Mouse (Mus musculus) heart, postnatal 25 days (tissue): ENCODE data around the gene Gm9780. TPM values are rescaled to one million over a fixed set of nuclear protein-coding genes. Genes with fewer than 3 reads are reported as not detected.
"Not testable (repeated sequence)": the region's sequence is repeated elsewhere in the genome, so short reads cannot be mapped to it uniquely, and the experiment has no call there.

ENCODE experiments used
- DNase-seq: peaks from one replicate; pipeline ENCODE4 v3.0.0; 2022; ENCODE audit warnings: low spot score
- intact Hi-C: fragments of 180-260 bp; cut with DNase I; formaldehyde crosslinking; loops from one replicate; pipeline ENCODE4 v1.15.1; 2025
- total RNA-seq, 2 experiments: library from RNA; stranded (reverse); gene quantifications; 2 replicates each; pipeline ENCODE4 v1.2.3; 2021

The Gm9780 gene
- total RNA-seq, 2 experiments from 2014 or later: 21.3 to 30.8 TPM

- DNase-seq, intact Hi-C loops: not testable (repeated sequence)
Observed at GRCm38 (mm10) chr14:25978371-25979241, 63.9 kb downstream of the Gm9780 start, which contains the start of gene Duxbl1. Gene Duxbl1 (plus strand): TSS chr14:25978577.

Other genes starting within 250 kb of the Gm9780 start
- gene Anxa11, start 200.6 kb downstream of the Gm9780 start, total RNA-seq: 10 to 100 TPM; 72.3 to 80.0 TPM
- 1 to 10 TPM; 3.0 to 3.6 TPM for gene Plac9a, start 139.6 kb downstream of the Gm9780 start, total RNA-seq
- gene Tmem254a, start 115.0 kb downstream of the Gm9780 start, total RNA-seq: 1 to 10 TPM in 1 of 2 experiments, under 1 TPM in 1; 0.96 to 1.1 TPM
- gene Cphx1, start 104.4 kb downstream of the Gm9780 start, total RNA-seq: not detected
- gene Duxbl1, start 64.1 kb downstream of the Gm9780 start, total RNA-seq: not detected
- gene Tmem254c, start 24.6 kb upstream of the Gm9780 start, total RNA-seq: 1 to 10 TPM; 6.8 to 7.0 TPM
- not detected for gene Cphx2, start 38.8 kb upstream of the Gm9780 start, total RNA-seq
- gene Cphx3, start 39.6 kb upstream of the Gm9780 start, total RNA-seq: not detected
- gene Duxbl2, start 75.6 kb upstream of the Gm9780 start, total RNA-seq: not detected
- gene Plac9b, start 139.8 kb upstream of the Gm9780 start, total RNA-seq: 10 to 100 TPM; 44.6 to 46.8 TPM
- gene Tmem254b, start 164.3 kb upstream of the Gm9780 start, total RNA-seq: 1 to 10 TPM; 2.0 to 2.6 TPM
- not detected for gene Duxbl3, start 215.3 kb upstream of the Gm9780 start, total RNA-seq